Mouse (Mus musculus) gastrocnemius, postnatal 25 days (tissue): ENCODE data around the gene Olfr1356. TPM values are rescaled to one million over a fixed set of nuclear protein-coding genes. Genes with fewer than 3 reads are reported as not detected.
"Not testable (repeated sequence)": the region's sequence is repeated elsewhere in the genome, so short reads cannot be mapped to it uniquely, and the experiment has no call there.

Experiments used
- DNase-seq: peaks from one replicate; pipeline ENCODE4 v3.0.0; 2022
- long read RNA-seq, 2 experiments: library from polyadenylated mRNA; stranded (forward); transcript quantifications; one replicate each; pipeline ENCODE4 v2.0.0; 2021
- total RNA-seq, 2 experiments: library from RNA; stranded (reverse); gene quantifications; 1 replicate in 1 of 2; 2 replicates in 1 of 2; pipeline ENCODE4 v1.2.3; 2021

The Olfr1356 gene
- total RNA-seq: not detected
- long read RNA-seq, experiment 1: 0 reads
- long read RNA-seq, experiment 2: 0 reads

DNA sequence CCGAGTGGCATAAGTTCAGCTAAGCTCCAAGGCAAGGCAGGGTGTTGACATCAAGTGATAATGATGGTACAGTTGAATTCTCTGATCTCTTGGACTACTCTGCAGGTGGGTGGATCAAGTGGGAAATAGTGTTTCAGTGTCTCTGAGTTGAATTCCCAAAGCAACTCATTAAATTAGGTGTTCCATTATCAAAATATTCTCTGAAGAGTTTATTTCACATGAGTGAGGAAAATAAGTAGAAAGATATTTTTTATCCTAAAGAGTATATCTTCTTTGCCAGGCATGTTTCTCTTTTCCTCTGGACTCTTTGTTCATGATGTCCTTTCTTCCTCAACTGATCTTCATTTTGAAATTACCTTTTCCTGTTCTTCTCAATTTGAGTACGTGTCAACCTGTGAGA lies at the start of gene Olfr1356:
Olfr1356 (minus strand) TSS at position 101 of the 400 bp plus-strand sequence.
- DNase-seq: no peak

DNA sequence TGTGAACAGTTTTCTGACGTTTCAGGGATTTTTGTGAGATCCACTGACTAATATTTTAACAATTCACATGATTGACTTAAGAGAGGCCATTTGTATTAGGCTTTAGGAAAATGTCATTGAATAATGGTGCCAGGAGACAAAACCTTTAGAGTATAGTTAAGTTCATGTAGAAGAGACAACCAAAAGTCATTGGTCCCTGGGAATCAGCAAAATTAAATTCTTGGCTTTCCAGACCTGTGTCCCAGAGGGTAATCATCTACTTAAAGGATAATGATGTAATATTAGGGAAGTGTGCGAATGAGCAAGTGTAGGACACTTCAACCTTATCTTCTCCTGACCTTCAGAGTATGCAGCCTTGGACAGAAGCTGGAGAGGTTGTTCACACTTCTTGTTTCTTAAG lies 23.3 kb upstream of the Olfr1356 start, which contains the start of gene Olfr1355:
Olfr1355 (plus strand) TSS at position 301 of the 400 bp plus-strand sequence.
- DNase-seq: no peak

GRCm38 (mm10) chr10:78840456-78840855 lies 11.5 kb downstream of the Olfr1356 start:
- not testable (repeated sequence) for DNase-seq

GRCm38 (mm10) chr10:78812358-78813060 lies 39.5 kb downstream of the Olfr1356 start:
- DNase-seq: no peak

- DNase-seq: no peak
These were observed 50.5 kb downstream of the Olfr1356 start for GRCm38 (mm10) chr10:78801449-78801848.

Other genes with a start within 250 kb of the Olfr1356 start
- gene Olfr1357, start 234.1 kb downstream of the Olfr1356 start, total RNA-seq: not detected
- gene Casp14, start 133.9 kb downstream of the Olfr1356 start, total RNA-seq: not detected
- not detected for gene Ccdc105, start 99.1 kb downstream of the Olfr1356 start, total RNA-seq
- gene Slc1a6, start 71.7 kb downstream of the Olfr1356 start, total RNA-seq: not detected
- not detected for gene Olfr1355, start 23.4 kb upstream of the Olfr1356 start, total RNA-seq
- gene Olfr1354, start 61.0 kb upstream of the Olfr1356 start, total RNA-seq: not detected
- gene Olfr8, start 98.5 kb upstream of the Olfr1356 start, total RNA-seq: not detected
- not detected for gene Olfr1353, start 111.1 kb upstream of the Olfr1356 start, total RNA-seq
- not detected for gene Olfr1352, start 128.9 kb upstream of the Olfr1356 start, total RNA-seq
- not detected for gene Olfr1351, start 160.3 kb upstream of the Olfr1356 start, total RNA-seq
- not detected for gene Olfr57, start 176.6 kb upstream of the Olfr1356 start, total RNA-seq
- 1 to 10 TPM; 7.4 to 8.9 TPM for gene 2610008E11Rik, start 245.4 kb upstream of the Olfr1356 start, total RNA-seq